Mouse (Mus musculus): ENCODE measurements around the gene Ugt2b37.
"Not testable (repeated sequence)": the region's sequence is repeated elsewhere in the genome, so short reads cannot be mapped to it uniquely, and the experiment has no call there.

Gene Ugt2b37

GRCm38 (mm10) chr5:87254676-87255075 is at the start of gene Ugt2b37:
TSS of gene Ugt2b37 (minus strand) at chr5:87254804.
- not testable (repeated sequence) for DNase-seq (ENCODE audit: low spot score in 2 of 2)

GRCm38 (mm10) chr5:87286180-87286579 is 31.6 kb upstream of the Ugt2b37 start:
- DNase-seq (ENCODE audit: low spot score in 2 of 2), result not testable (repeated sequence)

GRCm38 (mm10) chr5:87275986-87276385 is 21.4 kb upstream of the Ugt2b37 start:
- DNase-seq (ENCODE audit: low spot score in 2 of 2), result not testable (repeated sequence)

- no peak for DNase-seq (ENCODE audit: low spot score in 2 of 2)
Measured at GRCm38 (mm10) chr5:87275581-87275980, 21.0 kb upstream of the Ugt2b37 start.

- no peak for DNase-seq (ENCODE audit: low spot score in 2 of 2)
Measured at GRCm38 (mm10) chr5:87255831-87256230, 1.2 kb upstream of the Ugt2b37 start.

GRCm38 (mm10) chr5:87242140-87242539 is 12.5 kb downstream of the Ugt2b37 start:
- not testable (repeated sequence) for DNase-seq (ENCODE audit: low spot score in 2 of 2)

- DNase-seq (ENCODE audit: low spot score in 2 of 2), result not testable (repeated sequence)
Measured at GRCm38 (mm10) chr5:87196430-87196829, 58.2 kb downstream of the Ugt2b37 start.

Data from urinary bladder, postnatal 4 days (tissue).